Mouse (Mus musculus): ENCODE data around the gene A630010A05Rik.
"Not testable (repeated sequence)": the region's sequence is repeated elsewhere in the genome, so short reads cannot be mapped to it uniquely, and the experiment has no call there.

The A630010A05Rik gene

DNA sequence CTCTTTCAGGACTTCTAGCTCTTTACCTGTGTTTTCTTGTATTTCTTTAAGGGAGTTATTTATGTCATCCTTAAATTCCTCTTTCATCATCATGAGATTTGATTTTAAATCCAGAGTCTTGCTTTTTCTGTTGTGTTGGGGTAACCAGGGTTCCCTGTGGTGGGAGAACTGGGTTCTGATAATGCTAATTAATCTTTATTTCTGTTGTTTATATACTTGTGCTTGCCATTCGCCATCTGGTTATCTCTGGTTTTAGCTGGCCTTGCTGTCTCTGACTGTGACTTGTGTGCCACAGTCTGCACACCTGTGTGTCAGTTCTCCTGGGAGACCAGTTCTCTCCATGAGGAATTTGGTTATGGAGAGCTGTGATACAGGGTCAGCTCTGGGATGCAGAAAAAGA lies at the start of gene A630010A05Rik:
Gene A630010A05Rik (plus strand): TSS at position 301 of the 400 bp plus-strand sequence.
- DNase-seq: no peak

DNA sequence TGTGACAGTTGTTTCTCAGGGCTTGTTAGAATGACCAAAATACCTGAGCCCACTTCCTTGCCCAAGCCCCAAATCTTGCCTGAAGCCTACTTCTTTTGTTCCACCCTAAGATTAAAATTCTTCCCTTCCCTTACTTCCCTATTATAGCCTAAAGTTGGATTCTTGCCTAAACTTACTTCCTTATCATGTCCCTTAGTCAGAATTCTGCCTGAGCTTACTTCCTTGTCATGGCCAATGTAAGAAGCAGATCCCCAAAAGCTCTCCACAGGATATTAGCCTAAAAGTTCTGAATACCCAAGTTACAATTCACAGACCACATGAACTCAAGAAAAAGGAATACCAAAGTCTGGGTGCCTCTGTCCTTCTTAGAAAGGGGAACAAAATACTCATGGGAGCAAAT lies 26.4 kb upstream of the A630010A05Rik start:
- no peak for DNase-seq

DNA sequence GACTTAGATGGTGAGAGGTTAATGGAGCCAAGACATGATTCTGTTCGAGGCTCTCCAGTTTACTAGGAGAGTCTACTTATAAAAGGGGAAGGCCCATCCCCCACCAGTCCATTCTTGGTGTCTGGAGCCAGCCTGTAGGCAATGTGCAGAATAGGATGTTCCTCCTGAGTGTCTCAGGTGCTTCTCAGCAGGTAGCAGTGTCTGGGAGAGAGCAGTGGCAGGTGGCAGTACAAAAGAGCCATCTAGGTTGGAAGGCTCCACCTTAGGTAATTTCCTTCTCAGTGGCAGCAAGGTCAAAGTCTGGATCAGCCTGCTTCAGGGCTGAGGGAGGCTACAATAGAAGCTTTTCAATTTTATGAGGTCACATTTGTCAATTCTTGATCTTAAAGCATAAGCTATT lies 4.9 kb upstream of the A630010A05Rik start:
- not testable (repeated sequence) for DNase-seq

Data from cerebellum, adult 8-10 months (tissue).